8 mouse cellular contexts compared by ENCODE assay signal in the genomic region with DNA sequence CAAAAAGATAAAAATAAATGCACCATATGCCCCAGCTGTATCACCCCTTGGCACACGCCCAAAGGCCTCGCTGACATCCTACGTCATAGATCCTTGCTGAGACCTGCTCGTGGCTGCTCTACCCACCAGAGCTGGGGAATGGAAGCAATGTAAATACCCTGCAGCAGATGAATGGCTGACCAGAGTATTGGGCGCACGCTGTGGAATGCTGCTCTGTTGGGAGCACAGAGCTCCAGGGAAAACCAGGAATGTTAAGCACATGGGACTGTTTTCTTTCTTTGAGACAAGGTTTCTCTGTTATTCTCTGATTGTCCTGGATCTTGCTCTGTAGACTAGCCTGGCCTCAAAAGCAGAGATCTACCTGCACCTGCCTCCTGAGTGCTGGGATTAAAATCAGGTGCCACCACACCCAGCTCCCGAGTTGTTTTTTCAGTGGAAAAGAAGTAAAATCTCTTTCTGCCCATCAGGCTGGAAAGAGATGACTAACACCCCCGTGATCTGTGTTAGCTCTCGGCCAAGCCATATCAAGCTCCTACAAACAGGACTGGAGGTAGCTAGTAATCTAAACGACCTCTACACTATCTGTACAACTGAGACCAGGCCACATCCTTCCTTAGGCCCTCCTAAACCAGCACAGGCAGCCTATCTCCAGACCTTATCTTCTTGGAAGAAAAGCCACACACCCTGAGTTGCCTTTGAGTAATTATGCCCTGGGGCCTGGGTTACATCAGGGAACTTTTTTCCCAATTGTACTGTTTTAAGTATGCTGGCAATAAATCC. TPM values are rescaled to one million over a fixed set of nuclear protein-coding genes. Genes with fewer than 3 reads are reported as not detected.
A peak's percentile ranks its signal among the peaks of the same experiment; 100 is the strongest.
DNase-seq lines count a peak whose midpoint lies in the region.

No protein-coding gene starts in this region.

- H3K27ac ChIP-seq in heart, embryonic 10.5 days = peak overlapping the region; percentile 80
- no peak overlapping the region for H3K27ac ChIP-seq in embryonic facial prominence, embryonic 10.5 days (replicated peaks)

- H3K27me3 ChIP-seq in heart, embryonic 10.5 days (ENCODE audit: insufficient read depth, poor library complexity, severe bottlenecking) = no peaks in the 10 kb centered on the region
- H3K27me3 ChIP-seq in embryonic facial prominence, embryonic 10.5 days (replicated peaks; ENCODE audit: low read depth, poor library complexity, severe bottlenecking) = no peaks in the 10 kb centered on the region

- intact Hi-C loops in heart, postnatal 14 days (cut with DNase I) = loop anchor here (5.0 kb wide), 1 partner anchor 48 kb away; no protein-coding TSS in a partner anchor
- intact Hi-C loops in gastrocnemius, postnatal 36 days (cut with DNase I) = loop anchor here (5.0 to 10.0 kb wide), 3 partner anchors 53 to 200 kb away; a partner anchor contains a TSS

- peaks cover 26% of the 10 kb centered on the region for H3K36me3 ChIP-seq in heart, embryonic 10.5 days
- H3K36me3 ChIP-seq in embryonic facial prominence, embryonic 10.5 days (replicated peaks) = peaks cover 33% of the 10 kb centered on the region

- H3K9me3 ChIP-seq in heart, embryonic 10.5 days = no peaks in the 10 kb centered on the region
- no peaks in the 10 kb centered on the region for H3K9me3 ChIP-seq in embryonic facial prominence, embryonic 10.5 days

- DNase-seq in heart, embryonic 10.5 days (ENCODE audit: low spot score) = peak; percentile 86
- DNase-seq in heart, postnatal 14 days = no peak
- peak; percentile 12 to 35 for DNase-seq in spleen, postnatal 36 days (ENCODE audit: low spot score in 2 of 2)
- no peak for DNase-seq in spleen, postnatal 14 days (ENCODE audit: low spot score in 2 of 2)
- peak; percentile 22 for DNase-seq in embryonic facial prominence, embryonic 10.5 days (ENCODE audit: low spot score)
- DNase-seq in liver = peak; percentile 69
- peak; percentile 65 for DNase-seq in yolk sac, embryonic 10.5 days (ENCODE audit: low spot score)
- no peak for DNase-seq in gastrocnemius, postnatal 36 days

- peak overlapping the region; percentile 0 for H3K4me3 ChIP-seq in heart, embryonic 10.5 days
- H3K4me3 ChIP-seq in embryonic facial prominence, embryonic 10.5 days = no peak overlapping the region

- peaks cover 18% of the 10 kb centered on the region; the same call in 1 of the 2 replicates for H3K4me1 ChIP-seq in heart, embryonic 10.5 days
- peaks cover 12% of the 10 kb centered on the region for H3K4me1 ChIP-seq in embryonic facial prominence, embryonic 10.5 days

- WGBS in heart, embryonic 10.5 days = 7% methylated on average over 10 of the region's 10 CpGs
- 48% methylated on average over 10 of the region's 10 CpGs for WGBS in embryonic facial prominence, embryonic 10.5 days

RNA-seq across cellular contexts. Expression of a gene that starts 12.3 kb away (rescaled TPM):
- polyA plus RNA-seq in heart, embryonic 10.5 days (2016; fragmentation: Nextera tagmentation; extraction: Ambion mirVana) = 282 and 332 TPM in 2 replicates
- total RNA-seq in heart, postnatal 14 days (2021) = 100 to 1,000 TPM; 118 to 132 TPM
- polyA plus RNA-seq in embryonic facial prominence, embryonic 10.5 days (2016; fragmentation: Nextera tagmentation; extraction: Ambion mirVana) = 349 and 357 TPM in 2 replicates
- 100 to 1,000 TPM; 178 to 188 TPM for total RNA-seq in gastrocnemius, postnatal 36 days (2021)

RNA-seq across cellular contexts. Expression of a gene that starts 39.4 kb away (rescaled TPM):
- polyA plus RNA-seq in heart, embryonic 10.5 days (2016; fragmentation: Nextera tagmentation; extraction: Ambion mirVana) = 28.1 and 28.2 TPM in 2 replicates
- 10 to 100 TPM; 15.4 to 16.8 TPM for total RNA-seq in heart, postnatal 14 days (2021)
- 34.9 and 36.9 TPM in 2 replicates for polyA plus RNA-seq in embryonic facial prominence, embryonic 10.5 days (2016; fragmentation: Nextera tagmentation; extraction: Ambion mirVana)
- 10 to 100 TPM in 1 of 2 experiments, 1 to 10 TPM in 1; 9.5 to 11.7 TPM for total RNA-seq in gastrocnemius, postnatal 36 days (2021)

RNA-seq across cellular contexts. Expression of a gene that starts 52.1 kb away (rescaled TPM):
- polyA plus RNA-seq in heart, embryonic 10.5 days (2016; fragmentation: Nextera tagmentation; extraction: Ambion mirVana) = 18.3 and 18.8 TPM in 2 replicates
- total RNA-seq in heart, postnatal 14 days (2021) = 10 to 100 TPM; 18.3 to 19.2 TPM
- 18.0 and 21.3 TPM in 2 replicates for polyA plus RNA-seq in embryonic facial prominence, embryonic 10.5 days (2016; fragmentation: Nextera tagmentation; extraction: Ambion mirVana)
- total RNA-seq in gastrocnemius, postnatal 36 days (2021) = 10 to 100 TPM; 20.2 to 24.8 TPM

RNA-seq across cellular contexts. Expression of a gene that starts 56.2 kb away (rescaled TPM):
- polyA plus RNA-seq in heart, embryonic 10.5 days (2016; fragmentation: Nextera tagmentation; extraction: Ambion mirVana) = 124 and 172 TPM in 2 replicates
- 10 to 100 TPM; 32.4 to 32.5 TPM for total RNA-seq in heart, postnatal 14 days (2021)
- polyA plus RNA-seq in embryonic facial prominence, embryonic 10.5 days (2016; fragmentation: Nextera tagmentation; extraction: Ambion mirVana) = 288 and 295 TPM in 2 replicates
- total RNA-seq in gastrocnemius, postnatal 36 days (2021) = 10 to 100 TPM; 39.4 to 47.9 TPM

Comparison
In these comparisons a context has a peak if more than half of its experiments do, and no peak if none do; other contexts are left out.
1. DNase-seq: peak in heart, embryonic 10.5 days (single experiment), spleen, postnatal 36 days (2 of 2), embryonic facial prominence, embryonic 10.5 days (single experiment), liver (single experiment) and yolk sac, embryonic 10.5 days (single experiment); none in heart, postnatal 14 days (0 of 2), spleen, postnatal 14 days (0 of 2) and gastrocnemius, postnatal 36 days (0 of 2).